8 mouse cellular contexts compared by ENCODE assay signal in the genomic region with DNA sequence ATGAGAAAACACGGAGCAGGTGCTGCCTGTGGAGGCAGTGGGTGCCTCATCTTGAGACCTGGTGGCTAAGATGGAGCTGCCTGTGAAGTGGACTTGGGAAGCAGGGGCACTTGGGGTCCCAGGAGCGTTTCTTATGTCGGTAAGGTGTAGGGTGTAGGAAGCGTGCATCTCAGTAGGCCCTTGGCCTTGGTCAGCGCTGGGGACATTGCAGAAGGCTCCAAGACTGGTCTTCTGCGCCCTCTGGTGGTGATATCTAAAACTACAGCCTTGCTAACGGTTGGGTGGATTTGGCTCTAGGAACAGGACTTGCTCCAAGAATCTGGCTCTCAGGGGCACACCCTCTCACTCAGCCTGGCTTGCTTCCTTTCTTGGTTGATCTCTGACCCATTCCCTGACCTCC. TPM values are rescaled to one million over a fixed set of nuclear protein-coding genes. Genes with fewer than 3 reads are reported as not detected.
A peak's percentile ranks its signal among the peaks of the same experiment; 100 is the strongest.
DNase-seq lines count a peak whose midpoint lies in the region; ATAC-seq lines count a peak whose summit lies in the region.

No protein-coding gene starts in this region.

- no peak overlapping the region; the same call in 1 of the 2 replicates for H3K4me3 ChIP-seq in hindbrain, embryonic 16.5 days (ENCODE audit: low read length)
- no peak overlapping the region for H3K4me3 ChIP-seq in macrophage (ENCODE audit: inconsistent target)

- 1% methylated on average over 5 of the region's 7 CpGs for WGBS in hindbrain, embryonic 16.5 days
- 6% methylated on average over 7 of the region's 7 CpGs for WGBS in macrophage (ENCODE audit: missing documents)

- H3K4me2 ChIP-seq in hindbrain, embryonic 16.5 days (ENCODE audit: low read length), result peak overlapping the region; percentile 46

- H3K27ac ChIP-seq in hindbrain, embryonic 16.5 days (ENCODE audit: low read depth, low read length), result no peak overlapping the region
- peak overlapping the region; percentile 27; the same call in 1 of the 2 replicates for H3K27ac ChIP-seq in macrophage

- H3K4me1 ChIP-seq in hindbrain, embryonic 16.5 days (ENCODE audit: control insufficient read depth, insufficient read depth, low read depth, low read length), result peaks cover 6% of the 10 kb centered on the region

- peak; percentile 81 for ATAC-seq in hindbrain, embryonic 16.5 days

- DNase-seq in R1 (ENCODE audit: low read depth, low spot score), result peak; percentile 80
- peak; percentile 82 to 89 for DNase-seq in cerebellum, postnatal 36 days
- DNase-seq in gastrocnemius, adult 18-20 months (ENCODE audit: low spot score), result peak; percentile 91
- DNase-seq in left cerebral cortex, adult 18-20 months (ENCODE audit: low spot score in 2 of 2), result peak; percentile 86 to 89
- peak; percentile 78 for DNase-seq in retina, postnatal 7 days (ENCODE audit: low read depth, low spot score)
- DNase-seq in urinary bladder, adult 18-20 months (ENCODE audit: low spot score in 2 of 2), result peak; percentile 68 to 84

- H3K9me3 ChIP-seq in hindbrain, embryonic 16.5 days (ENCODE audit: control insufficient read depth, low read length), result no peaks in the 10 kb centered on the region

- peaks cover 16% of the 10 kb centered on the region for H3K36me3 ChIP-seq in hindbrain, embryonic 16.5 days (ENCODE audit: control insufficient read depth, insufficient read depth, low read length)
- peaks cover 21% of the 10 kb centered on the region; the same call in 1 of the 2 replicates for H3K36me3 ChIP-seq in macrophage (ENCODE audit: inconsistent target)

- H3K9ac ChIP-seq in hindbrain, embryonic 16.5 days (ENCODE audit: low read depth, low read length), result peak overlapping the region; percentile 32; the same call in 1 of the 2 replicates

- H3K27me3 ChIP-seq in hindbrain, embryonic 16.5 days (replicated peaks; ENCODE audit: control insufficient read depth, insufficient read depth, low read length), result no peaks in the 10 kb centered on the region

- H3K79me2 ChIP-seq in macrophage (ENCODE audit: inconsistent target), result no peaks in the 10 kb centered on the region

RNA-seq across cellular contexts. Expression of a gene that starts 9.7 kb away (rescaled TPM):
- 100 to 1,000 TPM; 258 to 262 TPM for total RNA-seq in gastrocnemius, adult 18-20 months (2021)
- 31.8 and 35.4 TPM in 2 replicates for polyA plus RNA-seq in hindbrain, embryonic 16.5 days (2015; fragmentation: Nextera tagmentation; extraction: Ambion mirVana)
- 100 to 1,000 TPM; 112 to 114 TPM for total RNA-seq in left cerebral cortex, adult 18-20 months (2021)
- 10 to 100 TPM in 18 of 26 experiments, 1 to 10 TPM in 8; 4.3 to 35.5 (median 13.3) TPM for total RNA-seq in macrophage (2018; cell fraction: chromatin; rRNA removed)
- total RNA-seq in macrophage (2018; cell fraction: cytosol; rRNA removed), result 10 to 100 TPM; 20.5 to 40.4 (median 29.0) TPM
- total RNA-seq in macrophage (2018; cell fraction: nucleus; rRNA removed), result 10 to 100 TPM in 20 of 26 experiments, 1 to 10 TPM in 6; 8.2 to 30.6 (median 14.0) TPM
- polyA plus RNA-seq in macrophage (2018), result 30.3 to 37.8 TPM (median 37.5 TPM) in 3 replicates

RNA-seq across cellular contexts. Expression of a gene that starts 25.0 kb away (rescaled TPM):
- 10 to 100 TPM in 1 of 2 experiments, 1 to 10 TPM in 1; 9.5 to 10.7 TPM for total RNA-seq in gastrocnemius, adult 18-20 months (2021)
- 15.9 and 17.0 TPM in 2 replicates for polyA plus RNA-seq in hindbrain, embryonic 16.5 days (2015; fragmentation: Nextera tagmentation; extraction: Ambion mirVana)
- 10 to 100 TPM; 19.2 to 19.6 TPM for total RNA-seq in left cerebral cortex, adult 18-20 months (2021)
- total RNA-seq in macrophage (2018; cell fraction: chromatin; rRNA removed), result 10 to 100 TPM in 7 of 26 experiments, 1 to 10 TPM in 19; 4.7 to 16.1 (median 8.9) TPM
- total RNA-seq in macrophage (2018; cell fraction: cytosol; rRNA removed), result 1 to 10 TPM; 4.1 to 9.0 (median 6.9) TPM
- total RNA-seq in macrophage (2018; cell fraction: nucleus; rRNA removed), result 10 to 100 TPM in 4 of 26 experiments, 1 to 10 TPM in 22; 4.4 to 17.7 (median 7.3) TPM
- polyA plus RNA-seq in macrophage (2018), result 6.1 to 17.2 TPM (median 6.1 TPM) in 3 replicates
